Mouse (Mus musculus): ENCODE data around the gene Plekhm3.

- TF ChIP-seq CTCF (IDR thresholded peaks at IDR 0.05; ENCODE audit: control insufficient read depth, insufficient read depth, insufficient replicate concordance, low read depth, low read length) (no peak), POLR2A (IDR thresholded peaks at IDR 0.05; ENCODE audit: control insufficient read depth, low read depth, low read length) (no peak)
These were observed 96.8 kb downstream of the Plekhm3 start for GRCm38 (mm10) chr1:64859826-64860225.

All from testis, adult 2 months (tissue).